Mouse (Mus musculus) liver, embryonic 14.5 days (tissue): Measurements from ENCODE around the gene Irf1. TPM values are rescaled to one million over a fixed set of nuclear protein-coding genes. Genes with fewer than 3 reads are reported as not detected.

Source experiments
- ATAC-seq: fragments of 200-750 bp; cut with Nextera tagmentation; 2 replicates; pipeline ENCODE4 v1.8.0; 2017; ENCODE audit warnings: moderate number of reproducible peaks, mild to moderate bottlenecking, moderate library complexity; ENCODE audit not compliant: insufficient read depth
- DNase-seq, 3 experiments: peaks; one replicate each; pipeline ENCODE4 v3.0.0-alpha.2; 2012 to 2013; ENCODE audit warnings: low read depth in 3 of 3, low spot score in 3 of 3
- H3K27ac ChIP-seq: fragments of 300-500 bp; sonication (generic); 2 replicates; pipeline ENCODE4 v1.5.1; 2014; ENCODE audit warnings: moderate library complexity, mild to moderate bottlenecking, control low read depth, inconsistent platforms
- H3K27me3 ChIP-seq: fragments of 300-500 bp; sonication (generic); 2 replicates; pipeline ENCODE4 v1.6.1; 2014; ENCODE audit warnings: mild to moderate bottlenecking, low read length, moderate library complexity; ENCODE audit not compliant: control insufficient read depth, insufficient read depth
- H3K36me3 ChIP-seq: fragments of 300-500 bp; sonication (generic); replicated peaks from 2 replicates; pipeline ENCODE4 v1.6.1; 2014; ENCODE audit warnings: low read depth; ENCODE audit not compliant: control insufficient read depth, insufficient read depth
- H3K4me1 ChIP-seq, 2 experiments: fragments of 200-500 bp in 1 of 2; fragments of 300-500 bp in 1 of 2; sonication (generic) in 1 of 2; replicated peaks; 2 replicates each; pipeline ENCODE4 v1.6.1; 2012 to 2014; ENCODE audit warnings: antibody characterized with exemption in 1 of 2, inconsistent platforms in 1 of 2, low read length in 1 of 2; ENCODE audit not compliant: control insufficient read depth in 2 of 2, insufficient read depth in 2 of 2
- H3K4me2 ChIP-seq: fragments of 300-500 bp; sonication (generic); 2 replicates; pipeline ENCODE4 v1.6.1; 2014; ENCODE audit warnings: low read depth, mild to moderate bottlenecking, control low read depth, moderate library complexity
- H3K4me3 ChIP-seq, 2 experiments: fragments of 200-500 bp in 1 of 2; fragments of 300-500 bp in 1 of 2; sonication (generic) in 1 of 2; 2 replicates each; pipeline ENCODE4 v1.5.1; 2012 to 2014; ENCODE audit warnings: low read depth in 2 of 2, low read length in 2 of 2, mild to moderate bottlenecking in 2 of 2, control low read depth in 1 of 2, inconsistent platforms in 1 of 2, moderate library complexity in 1 of 2; ENCODE audit not compliant: insufficient read depth in 1 of 2
- H3K9ac ChIP-seq: fragments of 300-500 bp; sonication (generic); replicated peaks from 2 replicates; pipeline ENCODE4 v1.6.1; 2014; ENCODE audit warnings: mild to moderate bottlenecking, control low read depth, moderate library complexity
- H3K9me3 ChIP-seq: fragments of 300-500 bp; sonication (generic); 2 replicates; pipeline ENCODE4 v1.6.1; 2016; ENCODE audit warnings: low read length, mixed read lengths; ENCODE audit not compliant: control insufficient read depth
- CTCF ChIP-seq: IDR thresholded peaks from 2 replicates; pipeline ENCODE4 v1.5.1; 2016; ENCODE audit warnings: antibody characterized with exemption, low read depth, control low read depth
- EP300 ChIP-seq: IDR thresholded peaks from 2 replicates; pipeline ENCODE4 v1.6.1; 2016; ENCODE audit warnings: antibody characterized with exemption, low read depth
- WGBS: fragments of 180-500 bp; shearing (Covaris S2); extraction: QIAGEN DNeasy Blood & Tissue Kit; methylation state at CpG from one replicate; pipeline ENCODE4 v1.1.7; 2014; ENCODE audit not compliant: insufficient replicate concordance; 5-methylcytosine and 5-hydroxymethylcytosine counted together
- polyA plus RNA-seq, 2 experiments: library from polyadenylated mRNA; depleted of rRNA in 1 of 2; stranded (reverse) in 1 of 2; unstranded in 1 of 2; fragments of >200 nt; fragmentation: Nextera tagmentation in 1 of 2; extraction: Ambion mirVana in 1 of 2; gene quantifications; 2 replicates each; pipeline versions ENCODE4 v1.2.1 to v1.2.3; 2012 to 2014

The Irf1 gene
- polyA plus RNA-seq, 2 experiments, result 5.4 to 8.1 TPM

GRCm38 (mm10) chr11:53773641-53774360 lies 4.0 kb downstream of the Irf1 start:
- WGBS, result 69% methylated on average over 16 of the region's 16 CpGs
- DNase-seq (no peak), ATAC-seq (no peak)
- TF ChIP-seq EP300 (no peak), CTCF (no peak)
- Histone ChIP-seq H3K4me2 (no peak overlapping the region), H3K4me1 (peaks cover 0 to 5% of the 10 kb centered on the region in 2 experiments; a peak in 1 of 4 replicates), H3K36me3 (0 out of 2 replicates have a peak, but pooled peaks cover 3% of the 10 kb centered on the region), H3K27me3 (peaks cover 15% of the 10 kb centered on the region), H3K4me3 (no peak overlapping the region), H3K27ac (no peak overlapping the region), H3K9me3 (no peaks in the 10 kb centered on the region), H3K9ac (no peak overlapping the region)

GRCm38 (mm10) chr11:53774659-53775255 lies 4.9 kb downstream of the Irf1 start:
- Histone ChIP-seq H3K4me1 (peaks cover 2 to 3% of the 10 kb centered on the region in 2 experiments; a peak in 3 of 4 replicates), H3K4me3 (no peak overlapping the region), H3K9me3 (no peaks in the 10 kb centered on the region), H3K4me2 (no peak overlapping the region), H3K9ac (no peak overlapping the region), H3K27ac (no peak overlapping the region), H3K36me3 (0 out of 2 replicates have a peak, but pooled peaks cover 3% of the 10 kb centered on the region), H3K27me3 (peaks cover 15% of the 10 kb centered on the region)
- DNase-seq, result no peak
- 74% methylated on average over 13 of the region's 13 CpGs for WGBS
- ATAC-seq, result no peak
- no peak for TF ChIP-seq EP300
- TF ChIP-seq CTCF, result no peak

DNA sequence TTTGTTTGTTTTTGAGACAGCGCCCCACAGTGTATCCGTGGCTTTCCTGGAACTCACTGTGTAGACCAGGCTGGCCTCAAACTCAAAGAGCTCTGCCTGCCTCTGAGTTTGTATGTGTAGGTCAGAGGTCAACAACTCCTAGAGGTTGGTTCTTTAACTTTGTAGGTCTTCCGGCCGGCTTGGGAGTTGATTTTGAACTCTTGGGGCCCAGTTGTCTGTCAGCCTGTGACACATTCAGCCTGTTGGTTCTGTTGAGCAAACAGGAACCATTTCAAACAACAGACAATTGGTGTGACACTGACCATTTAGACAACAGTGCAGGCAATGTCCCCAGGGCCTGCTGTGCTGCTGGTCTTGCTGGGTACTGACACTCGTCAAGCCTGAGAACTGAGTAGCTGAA lies 7.9 kb downstream of the Irf1 start:
- Histone ChIP-seq H3K4me2 (no peak overlapping the region), H3K27me3 (no peaks in the 10 kb centered on the region), H3K9ac (no peak overlapping the region), H3K4me3 (no peak overlapping the region), H3K36me3 (0 out of 2 replicates have a peak, but pooled peaks cover 3% of the 10 kb centered on the region), H3K9me3 (no peaks in the 10 kb centered on the region), H3K27ac (no peak overlapping the region), H3K4me1 (peaks cover 3 to 9% of the 10 kb centered on the region in 2 experiments; a peak in 3 of 4 replicates)
- TF ChIP-seq CTCF (no peak), EP300 (no peak)
- no peak for DNase-seq
- 73% methylated on average over 5 of the region's 5 CpGs for WGBS
- ATAC-seq, result no peak

DNA sequence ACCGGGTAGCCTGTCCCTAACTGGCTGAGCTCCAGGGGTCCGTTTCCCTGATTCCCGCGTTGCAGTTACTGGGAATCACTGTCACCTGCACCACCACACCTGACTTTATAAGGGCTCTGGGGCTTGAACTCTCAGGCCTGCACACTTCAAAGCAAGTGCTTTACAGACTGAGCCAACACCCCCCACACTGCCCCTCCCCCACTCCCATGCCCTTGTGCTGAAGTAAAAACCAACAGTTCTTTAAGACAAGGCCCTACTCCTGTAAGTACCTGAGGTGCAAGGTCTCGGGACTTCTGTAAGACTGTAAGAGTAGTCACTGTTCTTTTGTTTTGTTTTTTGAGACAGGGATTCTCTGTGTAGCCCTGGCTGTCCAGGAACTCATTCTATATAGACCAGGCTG lies 8.6 kb downstream of the Irf1 start:
- 0 out of 2 replicates have a peak, but pooled peaks cover 3% of the 10 kb centered on the region for H3K36me3 ChIP-seq
- WGBS, result 71% methylated on average over 5 of the region's 5 CpGs
- H3K27ac ChIP-seq, result no peak overlapping the region
- H3K4me3 ChIP-seq, result no peak overlapping the region
- H3K27me3 ChIP-seq, result no peaks in the 10 kb centered on the region
- H3K4me1 ChIP-seq, result peaks cover 3 to 9% of the 10 kb centered on the region in 2 experiments; a peak in 3 of 4 replicates
- DNase-seq (no peak), ATAC-seq (no peak)
- TF ChIP-seq CTCF, result no peak
- TF ChIP-seq EP300, result no peak
- H3K9me3 ChIP-seq, result no peaks in the 10 kb centered on the region
- H3K9ac ChIP-seq, result no peak overlapping the region
- H3K4me2 ChIP-seq, result no peak overlapping the region

DNA sequence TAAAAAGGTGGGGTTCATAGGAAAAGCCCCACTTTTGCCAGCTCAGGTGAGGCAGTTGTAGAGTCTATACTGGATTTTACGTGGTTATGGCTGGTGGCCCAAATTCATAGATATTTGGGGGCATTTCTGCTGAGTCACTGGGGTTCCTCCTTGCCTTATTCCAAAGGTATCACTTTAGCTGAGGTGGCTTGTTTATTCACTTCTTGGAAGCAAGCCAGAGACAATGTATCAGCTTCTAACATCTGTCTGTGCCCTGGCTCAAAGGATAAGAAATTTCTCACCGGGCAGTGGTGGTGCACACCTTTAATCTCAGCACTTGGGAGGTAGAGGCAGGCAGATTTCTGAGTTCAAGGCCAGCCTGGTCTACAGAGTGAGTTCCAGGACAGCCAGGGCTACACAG lies 10.0 kb downstream of the Irf1 start:
- Histone ChIP-seq H3K4me1 (peaks cover 3 to 9% of the 10 kb centered on the region in 2 experiments; a peak in 3 of 4 replicates), H3K4me3 (no peak overlapping the region), H3K27me3 (no peaks in the 10 kb centered on the region), H3K9me3 (no peaks in the 10 kb centered on the region), H3K9ac (no peak overlapping the region), H3K27ac (no peak overlapping the region), H3K4me2 (no peak overlapping the region), H3K36me3 (0 out of 2 replicates have a peak, but pooled peaks cover 3% of the 10 kb centered on the region)
- ATAC-seq, result no peak
- DNase-seq, result no peak
- TF ChIP-seq EP300, result no peak
- TF ChIP-seq CTCF, result no peak
- 19% methylated on average over 2 of the region's 2 CpGs for WGBS
